15 mouse cellular contexts compared by ENCODE assay signal in genomic region chr7:29410402-29410801, GRCm38 (mm10).
DNase-seq lines count a peak whose midpoint lies in the region; ATAC-seq and TF ChIP-seq lines count a peak whose summit lies in the region.
"Had no signal": no experiment of that assay in that cellular context is flagged by ENCODE, and none has a peak within 500 bp of the region (broad histone marks: within the 10 kb centered on the region; RNA-seq: fewer than 3 reads in every experiment).

No protein-coding gene starts in this region.

- no peak overlapping the region for H3K4me2 ChIP-seq in hindbrain, embryonic 15.5 days
- H3K4me2 ChIP-seq in hindbrain, postnatal 0 days (ENCODE audit: low read depth, low read length): no peak overlapping the region
- H3K4me2 ChIP-seq in midbrain, embryonic 15.5 days: no peak overlapping the region
- no peak overlapping the region for H3K4me2 ChIP-seq in midbrain, embryonic 13.5 days (replicated peaks)
- no peak overlapping the region for H3K4me2 ChIP-seq in stomach, embryonic 16.5 days (ENCODE audit: low read depth, low read length)

- no peak for DNase-seq in hindbrain, postnatal 0 days (ENCODE audit: low spot score)
- no peak for DNase-seq in midbrain, embryonic 10.5 days (ENCODE audit: low spot score)
- no peak for DNase-seq in left cerebral cortex, postnatal 4 days
- DNase-seq: adrenal gland, postnatal 10 days; cerebellum, adult 11 months; cerebellum, postnatal 36 days; gastrocnemius, postnatal 14 days; kidney, adult 9 months; kidney, postnatal 36 days; lung, postnatal 10 days had no signal

- intact Hi-C loops in left cerebral cortex, postnatal 4 days (cut with DNase I): no loop called here

- peak; percentile 27; the same call in 1 of the 2 replicates for ATAC-seq in hindbrain, embryonic 15.5 days (ENCODE audit: low FRiP score, low read depth)
- ATAC-seq in hindbrain, postnatal 0 days: no peak
- no peak for ATAC-seq in midbrain, embryonic 15.5 days (replicated peaks)
- ATAC-seq in midbrain, embryonic 13.5 days: peak; percentile 24; the same call in 1 of the 2 replicates
- peak; percentile 67; the same call in 1 of the 2 replicates for ATAC-seq in stomach, embryonic 16.5 days (ENCODE audit: insufficient read depth, low FRiP score)

- H3K4me1 ChIP-seq in hindbrain, embryonic 15.5 days (replicated peaks): peaks cover 22% of the 10 kb centered on the region
- peaks cover 11% of the 10 kb centered on the region; the same call in 1 of the 2 replicates for H3K4me1 ChIP-seq in hindbrain, postnatal 0 days (ENCODE audit: insufficient read depth, low read length)
- peaks cover 42% of the 10 kb centered on the region for H3K4me1 ChIP-seq in midbrain, embryonic 10.5 days
- H3K4me1 ChIP-seq in midbrain, embryonic 15.5 days: peaks cover 13% of the 10 kb centered on the region; the same call in 1 of the 2 replicates
- peaks cover 30% of the 10 kb centered on the region for H3K4me1 ChIP-seq in midbrain, embryonic 13.5 days (replicated peaks)
- H3K4me1 ChIP-seq in stomach, embryonic 16.5 days (ENCODE audit: control insufficient read depth, insufficient read depth, low read length): peaks cover 25% of the 10 kb centered on the region

- H3K9ac ChIP-seq in hindbrain, embryonic 15.5 days: no peak overlapping the region
- no peak overlapping the region for H3K9ac ChIP-seq in hindbrain, postnatal 0 days (replicated peaks; ENCODE audit: low read length)
- no peak overlapping the region for H3K9ac ChIP-seq in midbrain, embryonic 15.5 days
- no peak overlapping the region for H3K9ac ChIP-seq in midbrain, embryonic 13.5 days (replicated peaks)
- peak overlapping the region; percentile 29; the same call in 1 of the 2 replicates for H3K9ac ChIP-seq in stomach, embryonic 16.5 days (ENCODE audit: low read length)

- no peaks in the 10 kb centered on the region for H3K9me3 ChIP-seq in hindbrain, embryonic 15.5 days
- H3K9me3 ChIP-seq in hindbrain, postnatal 0 days (ENCODE audit: low read length): no peaks in the 10 kb centered on the region
- no peaks in the 10 kb centered on the region for H3K9me3 ChIP-seq in midbrain, embryonic 10.5 days (replicated peaks)
- no peaks in the 10 kb centered on the region for H3K9me3 ChIP-seq in midbrain, embryonic 15.5 days
- no peaks in the 10 kb centered on the region for H3K9me3 ChIP-seq in midbrain, embryonic 13.5 days
- no peaks in the 10 kb centered on the region for H3K9me3 ChIP-seq in stomach, embryonic 16.5 days (replicated peaks; ENCODE audit: control insufficient read depth, low read length)

- no peaks in the 10 kb centered on the region for H3K27me3 ChIP-seq in hindbrain, embryonic 15.5 days
- H3K27me3 ChIP-seq in hindbrain, postnatal 0 days (ENCODE audit: insufficient read depth, low read length): no peaks in the 10 kb centered on the region
- H3K27me3 ChIP-seq in midbrain, embryonic 10.5 days (ENCODE audit: low read depth, poor library complexity, severe bottlenecking): no peaks in the 10 kb centered on the region
- H3K27me3 ChIP-seq in midbrain, embryonic 15.5 days (replicated peaks): no peaks in the 10 kb centered on the region
- H3K27me3 ChIP-seq in midbrain, embryonic 13.5 days: no peaks in the 10 kb centered on the region
- H3K27me3 ChIP-seq in stomach, embryonic 16.5 days (ENCODE audit: control insufficient read depth, insufficient read depth, low read length): no peaks in the 10 kb centered on the region

- no peak overlapping the region for H3K4me3 ChIP-seq in hindbrain, embryonic 15.5 days
- no peak overlapping the region for H3K4me3 ChIP-seq in hindbrain, postnatal 0 days (ENCODE audit: low read length)
- no peak overlapping the region for H3K4me3 ChIP-seq in midbrain, embryonic 10.5 days
- no peak overlapping the region for H3K4me3 ChIP-seq in midbrain, embryonic 15.5 days
- no peak overlapping the region for H3K4me3 ChIP-seq in midbrain, embryonic 13.5 days (replicated peaks)
- H3K4me3 ChIP-seq in stomach, embryonic 16.5 days (replicated peaks; ENCODE audit: low read length): no peak overlapping the region
- H3K4me3 ChIP-seq: erythroblast, embryonic 14.5 days had no signal

- H3K36me3 ChIP-seq in hindbrain, embryonic 15.5 days: no peaks in the 10 kb centered on the region
- no peaks in the 10 kb centered on the region for H3K36me3 ChIP-seq in hindbrain, postnatal 0 days (ENCODE audit: insufficient read depth, low read length)
- peaks cover 4% of the 10 kb centered on the region; the same call in 1 of the 2 replicates for H3K36me3 ChIP-seq in midbrain, embryonic 10.5 days
- no peaks in the 10 kb centered on the region for H3K36me3 ChIP-seq in midbrain, embryonic 15.5 days (replicated peaks)
- H3K36me3 ChIP-seq in midbrain, embryonic 13.5 days: no peaks in the 10 kb centered on the region
- no peaks in the 10 kb centered on the region for H3K36me3 ChIP-seq in stomach, embryonic 16.5 days (ENCODE audit: control insufficient read depth, insufficient read depth, low read length)

- H3K27ac ChIP-seq in hindbrain, embryonic 15.5 days (replicated peaks): no peak overlapping the region
- H3K27ac ChIP-seq in hindbrain, postnatal 0 days: no peak overlapping the region
- peak overlapping the region; percentile 61 for H3K27ac ChIP-seq in midbrain, embryonic 10.5 days (replicated peaks)
- no peak overlapping the region for H3K27ac ChIP-seq in midbrain, embryonic 15.5 days
- no peak overlapping the region for H3K27ac ChIP-seq in midbrain, embryonic 13.5 days
- H3K27ac ChIP-seq in stomach, embryonic 16.5 days (ENCODE audit: low read length): peak overlapping the region; percentile 79

- TF ChIP-seq CTCF in hindbrain, postnatal 0 days (IDR thresholded peaks at IDR 0.05; ENCODE audit: low read depth): no peak

- 75% methylated on average over 8 of the region's 8 CpGs for WGBS in hindbrain, embryonic 15.5 days
- 72% methylated on average over 8 of the region's 8 CpGs for WGBS in hindbrain, postnatal 0 days
- WGBS in midbrain, embryonic 10.5 days: 86% methylated on average over 8 of the region's 8 CpGs
- WGBS in midbrain, embryonic 15.5 days: 70% methylated on average over 8 of the region's 8 CpGs
- 70% methylated on average over 8 of the region's 8 CpGs for WGBS in midbrain, embryonic 13.5 days
- 68% methylated on average over 8 of the region's 8 CpGs for WGBS in stomach, embryonic 16.5 days

Comparison
In these comparisons a context has a peak if more than half of its experiments do, and no peak if none do; other contexts are left out.
1. ATAC-seq: peak in hindbrain, embryonic 15.5 days (single experiment), midbrain, embryonic 13.5 days (single experiment) and stomach, embryonic 16.5 days (single experiment); none in hindbrain, postnatal 0 days (single experiment) and midbrain, embryonic 15.5 days (single experiment).
2. H3K27ac ChIP-seq: peak in midbrain, embryonic 10.5 days (single experiment) and stomach, embryonic 16.5 days (single experiment); none in hindbrain, embryonic 15.5 days (single experiment), hindbrain, postnatal 0 days (single experiment), midbrain, embryonic 15.5 days (single experiment) and midbrain, embryonic 13.5 days (single experiment).